Mouse (Mus musculus): Measurements from ENCODE around the gene Hsd17b11.

DNA sequence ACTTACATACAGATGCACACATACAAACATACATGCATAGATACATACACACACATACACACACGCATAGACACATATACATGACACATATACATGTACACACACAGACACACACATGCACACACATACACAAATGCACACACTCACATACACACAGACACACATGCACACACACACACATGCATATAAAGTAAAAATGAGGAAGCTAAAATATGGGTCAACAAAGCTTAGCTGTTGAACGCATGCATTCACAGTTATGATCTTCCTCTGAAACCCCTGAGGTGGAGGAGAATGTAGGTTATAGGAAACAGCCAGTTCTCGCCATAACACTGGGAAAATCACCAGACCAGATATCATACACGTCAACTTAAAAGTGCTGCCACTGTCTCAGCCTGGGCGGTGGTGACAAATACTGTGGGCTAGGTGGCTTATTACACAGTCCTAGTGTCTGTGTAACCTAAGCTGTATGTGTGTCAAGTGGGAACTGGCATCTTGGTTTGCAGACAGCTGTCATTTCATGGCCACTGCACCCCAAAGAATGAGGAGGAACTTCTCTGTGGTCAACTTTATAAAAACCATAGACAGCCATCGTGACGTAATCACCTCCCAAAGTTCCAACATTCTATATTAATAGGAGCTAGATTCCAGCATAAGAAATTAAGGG is 43.7 kb downstream of the Hsd17b11 start:
- TF ChIP-seq CTCF (IDR thresholded peaks at IDR 0.05; ENCODE audit: borderline replicate concordance, control insufficient read depth, extremely low read depth, insufficient read depth, low read length, poor library complexity) (no peak), POLR2A (IDR thresholded peaks at IDR 0.05; ENCODE audit: control insufficient read depth, extremely low read depth, insufficient read depth, low read length, poor library complexity) (no peak)
